Mouse (Mus musculus): Measurements from ENCODE around the gene Ctcfl. TPM values are rescaled to one million over a fixed set of nuclear protein-coding genes. Genes with fewer than 3 reads are reported as not detected.
A peak's percentile ranks its signal among the peaks of the same experiment; 100 is the strongest.

The Ctcfl gene
- under 1 TPM; 0.14 to 0.18 TPM for total RNA-seq (2021)

- intact Hi-C loops (cut with DNase I): no loop called here
Observed at GRCm38 (mm10) chr2:173119023-173119944, at the start of gene Ctcfl. Gene Ctcfl, minus strand, starts transcription at chr2:173119525.

GRCm38 (mm10) chr2:173168411-173168851 lies 49.1 kb upstream of the Ctcfl start:
- DNase-seq (ENCODE audit: low spot score): peak; percentile 65
- intact Hi-C loops (cut with DNase I): no loop called here

More at GRCm38 (mm10) chr2:173119023-173119944, at the start of gene Ctcfl:
- DNase-seq (ENCODE audit: low spot score): no peak

- DNase-seq (ENCODE audit: low spot score): no peak
- intact Hi-C loops (cut with DNase I): loop anchor here (2.0 kb wide), 1 partner anchor 19 kb away; no protein-coding TSS in a partner anchor
Observed at GRCm38 (mm10) chr2:173165357-173165756, 46.0 kb upstream of the Ctcfl start.

GRCm38 (mm10) chr2:173164946-173165345 lies 45.6 kb upstream of the Ctcfl start:
- intact Hi-C loops (cut with DNase I): loop anchor here (2.0 kb wide), 1 partner anchor 20 kb away; no protein-coding TSS in a partner anchor
- no peak for DNase-seq (ENCODE audit: low spot score)

GRCm38 (mm10) chr2:173164358-173164757 lies 45.0 kb upstream of the Ctcfl start:
- DNase-seq (ENCODE audit: low spot score): no peak

GRCm38 (mm10) chr2:173163380-173163779 lies 44.1 kb upstream of the Ctcfl start:
- intact Hi-C loops (cut with DNase I): no loop called here
- DNase-seq (ENCODE audit: low spot score): no peak

More at GRCm38 (mm10) chr2:173164358-173164757, 45.0 kb upstream of the Ctcfl start:
- intact Hi-C loops (cut with DNase I): loop anchor here (2.0 kb wide), 1 partner anchor 20 kb away; no protein-coding TSS in a partner anchor

- intact Hi-C loops (cut with DNase I): no loop called here
Observed at GRCm38 (mm10) chr2:173159354-173160311, 40.3 kb upstream of the Ctcfl start.

GRCm38 (mm10) chr2:173158390-173159055 lies 39.2 kb upstream of the Ctcfl start:
- DNase-seq (ENCODE audit: low spot score): no peak
- intact Hi-C loops (cut with DNase I): no loop called here

More at GRCm38 (mm10) chr2:173159354-173160311, 40.3 kb upstream of the Ctcfl start:
- no peak for DNase-seq (ENCODE audit: low spot score)

- DNase-seq (ENCODE audit: low spot score): no peak
- intact Hi-C loops (cut with DNase I): no loop called here
Observed at GRCm38 (mm10) chr2:173157871-173158270, 38.5 kb upstream of the Ctcfl start.

GRCm38 (mm10) chr2:173157376-173157775 lies 38.1 kb upstream of the Ctcfl start:
- DNase-seq (ENCODE audit: low spot score): no peak
- intact Hi-C loops (cut with DNase I): no loop called here

GRCm38 (mm10) chr2:173156923-173157322 lies 37.6 kb upstream of the Ctcfl start:
- DNase-seq (ENCODE audit: low spot score): no peak

GRCm38 (mm10) chr2:173155907-173156306 lies 36.6 kb upstream of the Ctcfl start:
- no peak for DNase-seq (ENCODE audit: low spot score)
- intact Hi-C loops (cut with DNase I): no loop called here

More at GRCm38 (mm10) chr2:173156923-173157322, 37.6 kb upstream of the Ctcfl start:
- intact Hi-C loops (cut with DNase I): no loop called here

- DNase-seq (ENCODE audit: low spot score): no peak
- intact Hi-C loops (cut with DNase I): no loop called here
Observed at GRCm38 (mm10) chr2:173154962-173155361, 35.6 kb upstream of the Ctcfl start.

GRCm38 (mm10) chr2:173154513-173154912 lies 35.2 kb upstream of the Ctcfl start:
- intact Hi-C loops (cut with DNase I): no loop called here
- no peak for DNase-seq (ENCODE audit: low spot score)

- DNase-seq (ENCODE audit: low spot score): no peak
- intact Hi-C loops (cut with DNase I): no loop called here
Observed at GRCm38 (mm10) chr2:173153266-173153665, 33.9 kb upstream of the Ctcfl start.

- DNase-seq (ENCODE audit: low spot score): no peak
- intact Hi-C loops (cut with DNase I): no loop called here
Observed at GRCm38 (mm10) chr2:173152436-173153151, 33.3 kb upstream of the Ctcfl start, which contains the start of gene Pck1. Gene Pck1, plus strand, starts transcription at chr2:173153048.

- intact Hi-C loops (cut with DNase I): no loop called here
- DNase-seq (ENCODE audit: low spot score): no peak
Observed at GRCm38 (mm10) chr2:173151784-173152284, 32.5 kb upstream of the Ctcfl start.

- DNase-seq (ENCODE audit: low spot score): no peak
- intact Hi-C loops (cut with DNase I): no loop called here
Observed at GRCm38 (mm10) chr2:173151352-173151751, 32.0 kb upstream of the Ctcfl start.

- DNase-seq (ENCODE audit: low spot score): no peak
- intact Hi-C loops (cut with DNase I): no loop called here
Observed at GRCm38 (mm10) chr2:173148001-173148400, 28.7 kb upstream of the Ctcfl start.
